Mouse (Mus musculus) CD4-positive, CD25-positive, alpha-beta regulatory T cell, adult 2 months (primary cell): ENCODE results near the gene Wnt3a.

Experiments used
- DNase-seq: peaks from one replicate; pipeline ENCODE4 v3.0.0-alpha.2; 2012; ENCODE audit warnings: low read depth, low spot score

Wnt3a gene

DNA sequence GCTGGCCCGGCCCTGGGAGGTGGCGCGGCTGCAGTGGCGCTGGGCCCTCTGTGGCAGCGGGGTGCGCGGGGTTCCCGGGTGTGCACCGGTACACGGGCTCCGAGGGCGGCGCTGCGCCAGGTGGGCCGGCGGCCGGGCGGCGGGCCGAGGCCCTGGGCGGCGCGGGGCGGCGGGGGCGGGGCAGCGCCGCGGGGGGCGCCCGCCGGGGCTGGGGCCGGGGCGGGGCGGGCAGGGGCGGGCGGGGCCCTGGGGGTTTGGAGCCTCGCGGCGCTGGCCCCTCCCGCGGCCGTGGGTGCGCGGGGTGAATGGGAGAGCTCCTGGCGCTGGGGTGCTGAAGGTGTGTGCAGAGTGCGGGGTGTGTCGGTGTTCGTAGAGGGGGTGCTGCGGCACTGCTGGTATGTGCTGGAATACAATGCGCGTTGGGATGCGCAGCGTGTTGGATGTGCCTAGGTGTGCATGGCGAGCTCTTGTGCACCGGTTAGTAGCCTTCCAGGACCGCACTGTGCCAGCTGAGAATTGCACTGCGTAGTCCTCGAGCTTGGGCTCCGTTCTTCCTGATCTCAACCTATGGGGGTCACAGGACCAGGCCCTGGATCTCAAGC, at the start of gene Wnt3a:
TSS of gene Wnt3a (minus strand) at position 51 of the 602 bp plus-strand sequence.
- DNase-seq: no peak

DNA sequence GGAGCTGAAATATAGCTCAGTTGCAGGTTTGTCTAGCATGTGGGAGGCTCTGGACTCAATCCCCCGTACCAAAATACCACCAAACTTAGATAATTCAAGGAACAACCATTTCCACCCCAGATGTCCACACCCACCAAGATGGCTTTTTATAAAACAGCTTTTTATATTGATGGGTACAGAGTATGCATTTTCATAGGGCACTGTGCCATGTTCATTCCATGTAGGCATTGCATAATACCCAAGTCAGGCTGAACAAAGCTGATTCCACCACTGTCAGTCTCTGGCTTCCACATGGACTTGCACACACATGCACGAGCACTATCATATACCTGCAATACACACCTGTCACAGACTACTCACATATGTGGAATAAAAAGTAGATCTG, 48.2 kb upstream of the Wnt3a start:
- no peak for DNase-seq

DNA sequence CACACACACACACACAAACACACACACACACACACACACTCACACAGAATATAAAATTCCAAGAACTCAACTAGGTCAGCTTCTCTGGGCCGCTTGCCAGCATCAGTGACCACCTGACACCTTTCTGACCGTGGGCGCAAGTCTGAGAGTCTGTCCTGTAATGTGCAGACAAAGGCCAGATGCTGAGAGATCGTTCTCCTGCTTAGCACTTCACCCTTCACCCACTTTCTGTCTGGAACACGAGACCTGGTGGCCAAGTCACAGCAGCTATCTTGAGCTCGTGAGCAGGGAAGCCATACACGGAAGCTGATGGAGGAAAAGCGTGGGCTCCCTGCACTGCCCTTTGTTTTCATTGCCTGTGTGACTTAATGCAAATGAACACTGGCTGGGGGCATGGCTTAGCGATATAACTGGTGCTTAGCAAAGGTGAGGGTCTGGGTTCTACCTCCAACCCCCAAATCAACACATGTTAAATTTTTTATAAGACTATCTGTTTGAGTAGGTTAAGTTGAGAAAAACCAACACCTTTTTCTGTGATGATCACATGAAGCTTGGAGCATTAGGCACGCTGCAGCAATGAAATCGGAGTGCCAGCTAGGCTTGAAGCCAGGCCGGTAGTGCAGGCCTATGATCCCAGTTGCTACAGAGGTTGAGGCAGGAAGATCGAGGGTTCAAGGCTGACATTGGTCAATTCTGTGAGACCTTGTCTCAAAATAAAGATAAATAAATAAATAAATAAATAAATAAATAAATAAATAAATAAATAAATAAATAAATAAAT, 47.6 kb upstream of the Wnt3a start:
- DNase-seq: no peak

DNA sequence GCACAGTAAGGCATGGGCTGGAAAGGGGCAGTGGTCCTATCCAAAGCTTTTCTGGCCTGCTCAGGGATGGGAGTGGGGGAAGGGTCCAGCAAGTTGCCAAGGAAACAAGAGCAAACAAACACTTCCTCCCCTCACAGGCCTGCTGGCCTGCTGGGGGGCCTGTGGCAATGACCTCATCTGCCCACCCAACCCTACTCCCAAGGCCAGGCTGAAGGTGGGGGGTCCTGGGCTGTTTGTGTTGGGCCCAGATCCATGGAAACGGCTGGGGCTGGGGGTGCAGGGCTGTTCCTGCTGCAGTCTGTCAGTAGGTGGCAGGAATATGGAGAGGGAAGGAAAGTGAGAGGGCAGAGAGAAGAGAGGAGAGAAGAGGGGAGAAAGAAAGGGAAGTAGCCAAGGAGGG, 45.8 kb upstream of the Wnt3a start:
- DNase-seq: no peak

DNA sequence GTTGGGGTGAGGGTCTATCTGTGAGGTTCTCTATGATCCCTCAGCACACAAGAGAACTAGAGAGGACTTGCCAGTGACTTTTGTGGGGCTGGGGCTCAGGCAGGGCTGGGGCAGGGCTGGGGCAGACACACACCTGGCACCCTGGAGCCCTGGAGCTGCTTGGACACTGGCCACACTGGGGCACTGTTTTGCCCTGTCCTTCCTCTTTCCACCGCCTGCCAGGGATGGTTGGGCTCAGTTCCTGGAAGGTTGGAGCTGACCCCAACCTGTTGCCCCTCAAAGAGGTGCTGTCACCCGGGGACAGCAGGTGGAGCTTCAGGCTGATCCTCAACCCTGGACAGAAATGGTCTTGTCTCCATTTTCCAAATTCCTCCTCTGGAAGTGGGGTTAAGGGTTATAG, 45.4 kb upstream of the Wnt3a start:
- DNase-seq: no peak

DNA sequence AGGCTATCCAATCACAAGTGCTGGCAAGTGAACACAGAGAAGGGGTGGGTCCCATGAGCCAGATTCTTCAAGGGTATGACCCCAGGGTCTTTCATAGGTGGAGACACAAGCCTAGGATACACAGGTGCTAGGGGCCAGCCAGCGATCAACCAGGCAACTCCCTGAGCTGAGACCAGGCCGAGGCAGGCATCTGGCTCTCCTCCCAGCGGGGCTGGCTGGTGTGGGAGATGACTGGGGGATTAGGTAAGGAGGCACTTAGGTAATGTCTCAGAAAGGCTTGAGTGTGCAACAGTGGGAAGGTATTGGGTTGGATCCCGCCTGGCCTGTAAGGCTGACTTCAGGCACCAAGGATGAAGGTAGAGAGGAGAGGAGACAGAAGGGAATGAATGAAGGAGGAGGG, 44.6 kb upstream of the Wnt3a start:
- no peak for DNase-seq

DNA sequence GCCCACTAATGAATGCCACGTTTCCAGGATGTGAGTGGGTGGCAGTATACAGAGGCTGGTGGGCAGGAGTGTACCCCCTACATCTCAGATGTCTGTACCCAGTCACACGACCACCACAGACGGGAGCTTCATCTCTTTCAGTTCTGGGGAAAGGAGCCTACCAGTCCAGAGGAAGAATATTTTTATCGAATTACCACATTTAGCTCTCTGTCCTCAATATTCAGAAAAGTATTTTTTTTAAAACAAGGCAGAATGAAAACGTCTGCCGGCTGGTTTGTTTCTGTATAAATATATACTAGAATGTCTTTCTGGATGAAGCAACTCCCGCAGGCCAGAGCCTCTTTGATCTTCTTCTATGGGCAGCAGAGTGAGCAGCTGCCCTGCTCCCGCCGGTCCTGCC, 42.4 kb upstream of the Wnt3a start:
- no peak for DNase-seq

DNA sequence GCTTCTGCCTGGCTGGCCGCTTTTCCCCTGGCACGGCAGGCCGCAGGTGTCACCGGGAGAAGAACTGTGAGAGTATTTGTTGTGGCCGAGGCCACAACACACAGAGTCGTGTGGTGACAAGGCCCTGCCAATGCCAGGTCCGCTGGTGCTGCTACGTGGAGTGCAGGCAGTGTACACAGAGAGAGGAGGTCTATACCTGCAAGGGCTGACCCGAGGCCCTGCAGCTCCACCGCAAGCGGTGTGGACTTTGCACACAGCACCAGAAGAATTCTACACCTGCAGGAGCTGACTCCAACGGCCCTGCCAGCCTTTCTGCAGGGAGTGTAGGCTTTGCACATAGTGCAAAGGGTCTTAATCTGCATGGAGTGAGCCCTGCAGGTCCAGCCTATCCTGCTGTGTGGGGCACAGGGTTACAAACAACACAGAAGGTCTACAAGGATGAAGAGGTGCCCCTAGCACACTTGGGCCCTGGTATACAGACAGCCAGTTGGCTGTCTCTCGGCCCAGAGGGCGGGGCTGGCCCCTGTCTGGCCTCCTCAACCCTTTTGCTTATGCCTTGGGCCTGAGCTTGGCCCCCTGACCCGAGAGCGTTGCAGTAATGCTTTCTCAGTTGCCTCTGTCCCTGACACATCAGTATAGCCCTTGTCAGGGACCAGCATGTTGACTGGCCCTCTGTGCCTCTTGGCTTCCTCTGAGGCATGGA, 40.8 kb upstream of the Wnt3a start:
- no peak for DNase-seq

DNA sequence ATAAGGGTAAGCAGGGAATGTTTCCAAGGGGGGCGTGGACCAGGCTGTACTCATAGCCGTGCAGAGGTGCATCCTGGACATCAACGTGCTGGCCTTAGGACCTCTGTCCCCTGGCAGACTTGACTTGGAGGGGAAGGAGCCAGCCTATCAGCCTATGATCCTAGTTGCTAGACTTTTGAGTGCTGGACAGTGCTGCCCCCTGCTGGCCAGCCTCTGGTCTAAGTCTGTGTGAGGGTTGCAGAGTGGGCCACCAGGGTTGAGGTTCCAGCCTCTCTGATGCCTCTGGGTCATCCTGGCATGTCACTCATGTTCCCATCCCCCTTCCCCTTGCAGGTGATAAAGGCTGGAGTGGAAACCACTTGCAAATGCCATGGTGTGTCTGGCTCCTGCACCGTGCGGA, 40.0 kb upstream of the Wnt3a start:
- DNase-seq: peak; percentile 67

DNA sequence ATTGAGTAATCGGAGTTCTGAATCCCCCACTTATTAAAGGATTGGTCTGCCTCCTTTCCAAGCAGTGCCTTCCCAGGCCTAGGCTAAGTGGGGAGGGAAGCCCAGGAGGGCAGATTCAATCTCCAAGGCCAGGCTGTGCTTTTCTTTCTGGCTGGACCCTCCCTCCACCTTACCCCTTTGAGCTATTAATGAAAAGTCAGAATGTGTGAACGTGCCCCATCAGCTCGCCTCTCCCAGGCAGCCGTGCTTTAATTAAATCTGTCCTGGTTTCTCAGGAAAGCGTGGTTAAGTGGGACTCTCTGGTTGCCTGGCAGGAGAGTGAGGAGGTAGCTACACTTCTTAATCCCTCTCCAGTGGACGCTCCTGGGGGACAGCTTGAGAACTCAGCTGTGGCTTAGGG, 39.1 kb upstream of the Wnt3a start:
- DNase-seq: no peak

DNA sequence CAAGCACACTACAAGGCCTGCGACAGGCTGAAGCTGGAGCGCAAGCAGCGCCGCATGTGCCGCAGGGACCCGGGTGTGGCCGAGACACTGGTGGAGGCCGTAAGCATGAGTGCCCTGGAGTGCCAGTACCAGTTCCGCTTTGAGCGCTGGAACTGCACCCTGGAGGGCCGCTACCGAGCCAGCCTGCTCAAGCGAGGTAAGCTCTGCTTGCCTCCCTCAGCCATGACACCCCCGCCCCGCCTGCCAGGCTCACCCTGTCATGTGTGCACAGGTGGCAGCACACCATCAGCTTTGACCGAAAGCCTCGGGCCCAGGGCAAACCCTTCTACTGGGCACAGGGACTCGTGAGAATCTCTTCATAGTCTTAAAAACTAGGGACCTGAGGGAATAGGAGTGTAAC, 37.1 kb upstream of the Wnt3a start:
- no peak for DNase-seq

DNA sequence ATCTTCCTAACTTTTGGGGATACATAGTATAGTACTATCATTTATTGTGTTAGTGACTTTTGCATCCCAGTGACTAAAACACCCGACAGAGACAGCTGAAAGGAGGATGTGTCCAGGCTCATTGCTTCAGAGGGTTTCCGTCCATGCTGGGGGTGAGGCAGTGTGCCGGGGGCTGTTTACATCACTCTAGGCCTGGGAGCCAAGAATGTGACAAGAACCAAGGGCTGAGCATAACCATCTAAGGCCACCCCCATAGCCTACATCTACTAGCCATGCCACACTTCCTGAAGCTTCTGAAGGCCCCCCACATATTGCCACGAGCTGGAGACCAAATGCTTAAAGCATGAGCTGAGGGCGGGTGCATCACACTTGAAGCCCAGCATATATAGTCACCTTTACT, 34.2 kb upstream of the Wnt3a start:
- DNase-seq: no peak

DNA sequence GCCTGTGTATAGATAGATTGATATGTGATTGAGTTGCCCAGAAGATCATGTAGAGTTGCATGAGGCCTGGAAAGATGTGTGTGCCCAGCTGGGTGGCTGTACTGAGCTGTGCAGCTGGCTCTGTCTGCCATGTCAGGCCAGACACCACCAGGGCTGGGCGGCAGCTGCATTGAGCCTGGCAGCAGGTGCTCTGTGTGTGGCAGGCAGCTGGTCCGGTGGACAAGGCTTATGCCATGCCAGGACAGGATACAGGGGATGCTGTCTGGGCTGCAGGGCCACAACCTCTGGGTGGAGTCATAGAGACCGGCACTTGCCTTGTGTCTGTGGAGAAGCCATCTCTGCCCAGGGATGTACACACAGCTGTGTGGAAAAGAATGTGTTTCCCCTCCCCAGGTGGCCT, 32.4 kb upstream of the Wnt3a start:
- no peak for DNase-seq

DNA sequence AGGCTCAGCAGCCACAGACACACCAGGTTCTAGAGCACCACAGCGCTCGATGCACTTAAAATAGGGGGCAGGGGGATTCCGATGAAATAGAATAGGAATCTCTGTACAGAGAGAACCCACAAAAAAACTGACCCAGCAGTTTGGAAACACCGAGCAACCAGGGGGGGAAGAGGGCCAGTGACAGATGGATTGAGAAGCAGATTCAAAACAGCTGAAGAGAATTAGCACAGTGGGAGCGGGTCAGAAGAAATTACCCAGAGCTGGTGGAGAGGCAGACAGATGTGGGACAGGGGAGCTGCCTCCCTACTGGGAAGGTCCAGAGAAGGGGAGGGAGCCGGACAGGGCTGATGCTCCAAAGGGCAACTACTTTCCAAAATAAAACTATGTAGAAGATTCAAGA, 26.0 kb upstream of the Wnt3a start:
- DNase-seq: no peak

DNA sequence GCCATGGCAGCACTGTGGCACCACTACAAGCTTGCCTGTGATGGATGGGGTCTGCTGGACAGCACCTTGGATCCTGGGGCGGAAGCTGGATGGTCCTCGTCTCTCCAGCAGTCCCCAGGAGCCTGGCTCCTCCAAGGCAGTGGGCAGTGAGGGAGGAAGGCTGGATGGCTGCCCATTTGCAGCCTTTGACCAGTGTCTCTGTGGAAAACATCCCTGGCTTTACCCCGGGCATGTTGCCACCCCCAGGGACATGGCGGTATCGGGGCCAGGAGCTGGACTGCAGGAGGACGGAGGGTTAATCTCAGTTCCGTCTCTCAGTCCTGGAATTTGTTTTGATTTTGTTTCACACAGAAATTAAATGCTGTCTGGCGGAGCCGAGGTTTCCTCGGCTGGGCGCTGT, 23.4 kb upstream of the Wnt3a start:
- DNase-seq: no peak

DNA sequence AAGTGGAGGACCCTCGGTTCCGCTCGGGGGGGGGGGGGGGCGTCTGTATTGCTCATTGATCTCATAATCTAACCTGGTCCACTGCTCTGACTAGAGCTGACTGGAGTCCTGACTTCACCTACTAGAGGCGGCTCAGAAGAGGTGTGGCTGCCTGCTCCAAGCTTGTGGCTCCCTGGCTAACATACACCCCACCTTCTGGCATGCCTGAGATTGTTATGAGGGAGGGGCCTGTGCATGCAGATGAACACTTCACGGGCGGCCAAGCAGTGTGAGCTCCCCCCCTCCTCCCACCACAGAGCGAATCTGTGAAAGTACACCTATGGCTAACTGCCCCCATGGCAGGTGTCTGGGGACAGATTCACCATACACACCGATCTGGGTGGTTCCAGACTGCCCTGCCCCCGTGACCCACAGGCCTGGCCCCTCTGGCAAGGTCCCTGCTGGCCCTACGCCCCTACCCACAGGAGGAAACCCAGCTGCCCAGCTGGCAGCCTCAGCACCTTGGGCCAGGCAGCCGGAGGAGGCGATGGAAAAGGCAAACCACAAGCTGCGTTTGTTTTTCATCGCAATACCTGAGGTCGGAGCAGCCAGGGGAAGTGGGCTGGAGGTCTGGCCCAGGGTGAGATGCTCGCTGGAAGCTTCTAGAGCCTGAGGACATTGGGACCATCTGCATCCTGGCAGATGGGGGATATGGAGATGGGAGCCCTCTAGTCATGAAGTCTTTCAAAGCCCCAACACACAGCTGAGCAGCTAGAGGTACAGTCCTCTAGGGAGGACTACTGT, 22.7 kb upstream of the Wnt3a start:
- DNase-seq: no peak

DNA sequence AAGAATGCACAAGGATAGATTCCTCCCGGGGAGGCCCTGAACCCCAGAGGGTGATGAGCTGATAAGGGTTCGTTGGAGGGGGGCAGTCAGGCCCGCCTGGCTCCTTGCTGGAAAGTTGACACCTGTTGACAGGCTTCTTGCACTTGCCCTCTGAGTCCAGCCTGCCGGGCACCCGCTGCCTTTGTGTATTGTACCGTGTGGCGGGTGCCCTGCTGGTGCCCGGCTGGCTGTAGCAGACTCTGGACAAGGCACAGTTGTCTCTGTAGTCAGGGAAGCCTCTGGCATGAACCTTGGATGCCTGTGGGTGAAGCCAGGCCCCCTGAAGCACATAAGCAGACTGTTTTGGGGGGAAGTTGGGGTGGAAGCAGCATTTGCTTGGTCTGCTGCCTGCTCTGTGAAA, 21.9 kb upstream of the Wnt3a start:
- DNase-seq: no peak

DNA sequence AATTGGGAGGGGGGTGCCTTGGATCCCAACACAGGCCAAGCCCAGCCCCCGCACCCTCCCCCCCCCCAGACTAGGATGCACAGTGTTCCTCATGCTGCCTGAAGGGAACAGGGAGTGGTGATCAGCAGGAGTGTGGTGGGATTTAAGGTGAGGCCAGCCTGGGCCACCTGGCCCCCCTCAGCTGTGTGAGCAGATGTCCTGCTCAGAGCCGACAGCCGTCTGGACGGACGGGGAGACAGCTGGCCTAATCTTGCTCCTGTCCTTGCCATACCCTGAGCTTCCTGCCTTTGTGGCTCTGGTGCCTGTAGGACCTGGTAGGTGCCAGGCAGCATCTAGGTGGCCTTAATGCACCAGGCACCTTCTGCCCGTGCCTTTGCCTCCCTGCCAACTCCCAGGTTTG, 21.5 kb upstream of the Wnt3a start:
- no peak for DNase-seq

DNA sequence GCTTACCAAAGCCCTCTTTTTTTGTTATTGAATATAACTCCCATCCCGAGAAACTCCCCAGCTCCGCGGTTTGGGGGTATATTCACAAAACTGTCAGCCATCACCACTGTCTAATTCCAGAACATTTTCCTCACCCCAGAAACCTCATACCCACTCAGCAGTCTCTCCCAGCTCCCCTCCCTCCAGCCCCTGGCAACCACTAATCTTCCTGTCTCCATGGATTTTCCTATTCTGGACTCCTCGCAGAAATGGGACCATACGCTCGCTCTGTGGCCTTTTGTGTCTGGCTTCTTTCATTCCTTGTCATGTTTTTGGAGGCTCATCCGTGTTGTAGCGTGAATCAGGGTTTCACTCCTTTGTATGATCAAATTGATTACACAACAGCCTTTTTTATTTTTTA, 19.4 kb upstream of the Wnt3a start:
- no peak for DNase-seq

DNA sequence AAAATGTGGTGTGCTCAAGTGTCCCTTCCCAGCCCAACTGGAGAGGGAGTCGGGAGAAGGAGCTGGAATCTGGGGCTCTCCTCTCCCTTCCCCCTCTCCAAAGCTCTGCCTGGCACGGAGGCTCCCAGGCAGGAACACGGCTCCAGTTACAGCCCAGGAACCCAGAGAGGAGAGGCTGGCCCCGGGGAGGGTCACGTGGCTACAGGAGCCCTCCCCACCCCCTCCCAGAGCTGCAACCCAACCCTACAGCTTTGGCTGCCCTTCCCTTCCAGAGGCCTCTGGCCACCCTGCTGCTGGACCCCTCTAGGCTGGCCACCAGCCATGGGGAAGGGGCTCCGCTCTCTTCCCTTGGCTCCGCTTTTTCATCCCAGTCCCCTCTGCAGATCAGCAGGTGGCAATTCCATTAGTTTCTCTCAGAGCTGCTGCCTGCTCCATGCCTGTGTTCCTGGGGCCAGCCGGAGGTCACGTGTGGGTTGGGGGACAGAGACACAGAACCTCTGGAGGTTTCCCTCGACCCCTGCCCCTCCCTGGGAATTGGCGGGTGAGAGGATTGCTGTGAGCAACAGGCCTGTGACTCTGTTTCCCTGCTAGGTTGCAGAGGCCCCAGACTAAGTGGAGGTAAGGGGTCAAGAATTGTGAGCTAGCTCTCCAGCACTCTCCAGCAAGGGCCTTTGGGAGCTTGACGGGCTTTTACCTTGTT, 18.7 kb upstream of the Wnt3a start:
- no peak for DNase-seq

DNA sequence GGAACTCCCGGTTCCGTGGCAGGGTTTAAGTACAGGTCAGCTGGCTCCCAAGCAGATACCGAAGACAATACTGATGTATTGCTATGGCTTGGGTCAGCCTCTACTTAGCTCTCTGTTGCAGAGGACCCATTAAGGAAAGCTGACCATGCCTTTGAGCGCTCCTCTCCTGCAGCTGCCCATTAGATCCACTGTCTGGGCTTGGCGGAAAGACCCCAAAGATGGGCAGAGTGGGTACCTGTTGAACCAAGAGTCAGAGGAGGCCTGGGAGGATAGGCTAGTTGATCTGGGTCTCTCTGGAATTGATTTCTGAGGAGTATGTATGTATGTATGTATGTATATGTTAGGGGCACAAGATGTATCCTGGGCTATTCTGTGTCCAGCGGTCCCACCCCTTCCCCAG, 18.1 kb upstream of the Wnt3a start:
- DNase-seq: no peak

DNA sequence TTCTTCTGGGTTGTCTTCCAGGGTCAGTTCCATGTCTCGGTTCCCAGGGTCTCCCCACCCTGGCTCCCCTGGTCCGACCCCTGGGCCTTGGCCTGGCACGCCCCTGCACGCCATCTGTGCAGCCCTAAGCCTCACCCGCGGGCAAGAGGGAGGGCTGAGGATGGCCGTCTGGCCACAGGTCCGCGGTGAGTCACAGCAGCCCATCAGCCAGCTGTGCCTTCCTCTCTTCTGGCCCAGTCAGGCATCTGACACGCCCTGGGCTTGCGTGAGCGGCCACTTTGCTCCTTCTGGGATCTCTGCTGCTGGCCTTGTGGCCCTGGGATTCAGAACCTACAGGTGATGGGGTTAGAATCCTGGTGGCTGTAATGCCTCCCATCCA, 17.6 kb upstream of the Wnt3a start:
- no peak for DNase-seq
